Mouse (Mus musculus) Patski (cell line): Measurements from ENCODE around the gene Dll1. TPM values are rescaled to one million over a fixed set of nuclear protein-coding genes. Genes with fewer than 3 reads are reported as not detected.

Experiments
- ATAC-seq: fragments of 100-300 bp; one replicate; pipeline ENCODE4 v1.8.0; 2021
- CTCF ChIA-PET: fragments of 350-600 bp; sonication (Branson Sonifier 250); formaldehyde crosslinking; loops from one replicate; lab custom pipeline; 2022; ENCODE audit warnings: inconsistent platforms; lab: Charles Lee
- POLR2A ChIA-PET: fragments of 350-600 bp; sonication (Branson Sonifier 250); formaldehyde crosslinking; loops from one replicate; lab custom pipeline; 2022; ENCODE audit warnings: antibody characterized with exemption, inconsistent platforms; lab: Charles Lee
- DNase-seq: peaks from one replicate; pipeline ENCODE4 v3.0.0-alpha.2; 2011; ENCODE audit warnings: low read depth, low spot score
- H3K27me3 ChIP-seq: fragments of 371-371 bp; one replicate; pipeline ENCODE4 v1.5.1; 2021
- CTCF ChIP-seq: fragments of 100-300 bp; IDR thresholded peaks from one replicate; pipeline ENCODE4 v1.5.1; 2021
- in situ Hi-C: fragments of 300-500 bp; cut with MboI; formaldehyde crosslinking; loops from 3 replicates; pipeline ENCODE4 v1.11.1; 2018; ENCODE audit warnings: low pct_unique_long_range_greater_than_20kb, mixed read lengths
- polyA plus RNA-seq: library from polyadenylated mRNA; unstranded; gene quantifications from one replicate; pipeline ENCODE4 v1.2.3, GENCODE M21; 2021

Dll1 gene
- polyA plus RNA-seq, 1 experiment from 2014 or later = 19.7 TPM

- CTCF ChIA-PET = no interaction called here
- H3K27me3 ChIP-seq = no peaks in the 10 kb centered on the region
- in situ Hi-C loops = no loop called here
- POLR2A ChIA-PET = interaction anchor here (1.8 kb wide), 1 partner anchor 10 kb away, joined by 5 read pairs; the partner anchor contains the start of gene Fam120b
- DNase-seq = no peak
- TF ChIP-seq CTCF = no peak
- ATAC-seq = no peak
Measured at GRCm38 (mm10) chr17:15406576-15406975, 29.9 kb upstream of the Dll1 start.

- no peak for ATAC-seq
- no peak for TF ChIP-seq CTCF
- in situ Hi-C loops = no loop called here
- H3K27me3 ChIP-seq = no peaks in the 10 kb centered on the region
- DNase-seq = no peak
- POLR2A ChIA-PET = no interaction called here
- CTCF ChIA-PET = no interaction called here
Measured at GRCm38 (mm10) chr17:15401716-15402115, 25.0 kb upstream of the Dll1 start.

GRCm38 (mm10) chr17:15395997-15396675 is 19.5 kb upstream of the Dll1 start, which contains the start of gene Fam120b:
TSS of gene Fam120b (plus strand) at chr17:15396202.
- ChIA-PET POLR2A (interaction anchor here (2.0 kb wide), 2 partner anchors 11 to 13 kb away, joined by 5 read pairs; no protein-coding TSS in a partner anchor), CTCF (interaction anchor here (0.8 to 2.0 kb wide), 5 partner anchors 12 to 330 kb away, joined by 3 to 8 read pairs (median 4); no protein-coding TSS in a partner anchor)
- peaks cover 13% of the 10 kb centered on the region for H3K27me3 ChIP-seq
- in situ Hi-C loops = loop anchor here (25.0 kb wide), 1 partner anchor 334 kb away; no protein-coding TSS in a partner anchor
- TF ChIP-seq CTCF = no peak
- DNase-seq = peak; percentile 91
- peak; percentile 96 for ATAC-seq

- CTCF ChIA-PET = interaction anchor here (2.0 kb wide), 1 partner anchor 324 kb away, joined by 5 read pairs; no protein-coding TSS in a partner anchor
- no peak for TF ChIP-seq CTCF
- in situ Hi-C loops = loop anchor here (25.0 kb wide), 1 partner anchor 327 kb away; no protein-coding TSS in a partner anchor
- POLR2A ChIA-PET = interaction anchor here (0.8 to 1.2 kb wide), 2 partner anchors 33 to 332 kb away, joined by 3 read pairs; no protein-coding TSS in a partner anchor
- ATAC-seq (no peak), DNase-seq (no peak)
- H3K27me3 ChIP-seq = peaks cover 27% of the 10 kb centered on the region
Measured at GRCm38 (mm10) chr17:15389356-15389755, 12.7 kb upstream of the Dll1 start.

- ChIA-PET POLR2A (interaction anchor here (0.8 to 1.6 kb wide), 3 partner anchors 32 to 331 kb away, joined by 3 to 5 read pairs (median 3); no protein-coding TSS in a partner anchor), CTCF (interaction anchor here (0.7 to 2.0 kb wide), 3 partner anchors 11 to 323 kb away, joined by 3 to 5 read pairs (median 3); no protein-coding TSS in a partner anchor)
- peaks cover 23% of the 10 kb centered on the region for H3K27me3 ChIP-seq
- TF ChIP-seq CTCF = no peak
- in situ Hi-C loops = loop anchor here (25.0 kb wide), 1 partner anchor 327 kb away; no protein-coding TSS in a partner anchor
- DNase-seq (no peak), ATAC-seq (no peak)
Measured at GRCm38 (mm10) chr17:15388892-15389291, 12.2 kb upstream of the Dll1 start.

- in situ Hi-C loops = loop anchor here (5.0 to 25.0 kb wide), 2 partner anchors 84 to 321 kb away; no protein-coding TSS in a partner anchor
- peaks cover 13% of the 10 kb centered on the region for H3K27me3 ChIP-seq
- ATAC-seq (no peak), DNase-seq (no peak)
- TF ChIP-seq CTCF = no peak
- ChIA-PET CTCF (interaction anchor here (0.8 to 3.2 kb wide), 4 partner anchors 12 to 318 kb away, joined by 3 to 14 read pairs (median 3); partner anchors contain the start of gene Fam120b), POLR2A (interaction anchor here (2.0 kb wide), 1 partner anchor 13 kb away, joined by 5 read pairs; the partner anchor contains the start of gene Fam120b)
Measured at GRCm38 (mm10) chr17:15383360-15383759, 6.7 kb upstream of the Dll1 start.

- TF ChIP-seq CTCF = no peak
- ChIA-PET POLR2A (interaction anchor here (2.0 kb wide), 1 partner anchor 14 kb away, joined by 5 read pairs; the partner anchor contains the start of gene Fam120b), CTCF (interaction anchor here (3.2 kb wide), 1 partner anchor 316 kb away, joined by 14 read pairs; no protein-coding TSS in a partner anchor)
- ATAC-seq = no peak
- in situ Hi-C loops = loop anchor here (5.0 to 25.0 kb wide), 2 partner anchors 85 to 320 kb away; no protein-coding TSS in a partner anchor
- peaks cover 10% of the 10 kb centered on the region for H3K27me3 ChIP-seq
- DNase-seq = no peak
Measured at GRCm38 (mm10) chr17:15381869-15382660, 5.4 kb upstream of the Dll1 start.

- in situ Hi-C loops = loop anchor here (5.0 to 25.0 kb wide), 2 partner anchors 86 to 319 kb away; no protein-coding TSS in a partner anchor
- H3K27me3 ChIP-seq = peaks cover 6% of the 10 kb centered on the region
Measured at GRCm38 (mm10) chr17:15381092-15381860, 4.6 kb upstream of the Dll1 start.

GRCm38 (mm10) chr17:15380641-15381051 is 4.0 kb upstream of the Dll1 start:
- peaks cover 6% of the 10 kb centered on the region for H3K27me3 ChIP-seq
- DNase-seq (no peak), ATAC-seq (no peak)
- ChIA-PET POLR2A (no interaction called here), CTCF (no interaction called here)
- in situ Hi-C loops = loop anchor here (5.0 to 25.0 kb wide), 2 partner anchors 87 to 318 kb away; no protein-coding TSS in a partner anchor
- no peak for TF ChIP-seq CTCF

More at GRCm38 (mm10) chr17:15381092-15381860, 4.6 kb upstream of the Dll1 start:
- POLR2A ChIA-PET = no interaction called here
- DNase-seq = no peak
- no peak for TF ChIP-seq CTCF
- CTCF ChIA-PET = no interaction called here
- no peak for ATAC-seq
